Mouse (Mus musculus) adrenal gland, postnatal 10 days (tissue): ENCODE measurements around the gene Tfrc. TPM values are rescaled to one million over a fixed set of nuclear protein-coding genes. Genes with fewer than 3 reads are reported as not detected.

Source experiments
- DNase-seq: peaks from one replicate; pipeline ENCODE4 v3.0.0; 2021; ENCODE audit warnings: mixed read lengths
- total RNA-seq, 2 experiments: library from RNA; stranded (reverse); gene quantifications; 2 replicates each; pipeline ENCODE4 v1.2.3; 2021

Tfrc gene
- total RNA-seq, 2 experiments from 2014 or later: 138 to 212 TPM

- DNase-seq: no peak
Measured at GRCm38 (mm10) chr16:32650461-32650860, 41.7 kb downstream of the Tfrc start.

DNA sequence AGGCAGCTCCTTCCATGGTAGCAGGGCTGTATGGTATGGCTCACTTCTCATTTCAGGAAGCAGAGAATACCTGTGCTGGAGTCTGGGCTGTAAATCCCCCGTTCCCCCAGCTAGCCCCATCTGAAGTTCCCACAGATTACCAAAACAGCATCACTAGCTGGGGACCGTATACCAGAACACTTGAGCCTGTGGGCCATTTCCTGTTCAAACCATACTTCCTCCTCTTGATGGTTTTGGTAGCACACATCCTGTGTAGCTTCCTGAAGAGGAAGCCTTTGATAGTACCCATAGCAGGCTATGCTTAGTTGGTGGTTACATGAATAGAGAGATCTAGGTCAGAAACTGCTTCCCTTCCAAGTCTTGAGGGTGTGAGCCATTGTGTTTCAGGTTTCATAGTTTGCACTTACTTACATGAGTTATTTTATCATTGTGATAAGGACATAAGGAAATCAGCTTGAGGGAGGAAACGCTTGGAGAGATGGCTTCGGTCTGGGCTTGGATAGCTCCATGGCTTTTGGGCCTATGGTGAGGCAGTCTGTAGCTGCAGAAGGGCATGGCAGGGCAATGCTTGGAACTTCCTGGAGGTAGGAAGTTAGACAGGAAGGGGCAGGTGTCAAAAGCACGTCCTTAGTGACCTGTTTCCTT, 42.4 kb downstream of the Tfrc start:
- no peak for DNase-seq

DNA sequence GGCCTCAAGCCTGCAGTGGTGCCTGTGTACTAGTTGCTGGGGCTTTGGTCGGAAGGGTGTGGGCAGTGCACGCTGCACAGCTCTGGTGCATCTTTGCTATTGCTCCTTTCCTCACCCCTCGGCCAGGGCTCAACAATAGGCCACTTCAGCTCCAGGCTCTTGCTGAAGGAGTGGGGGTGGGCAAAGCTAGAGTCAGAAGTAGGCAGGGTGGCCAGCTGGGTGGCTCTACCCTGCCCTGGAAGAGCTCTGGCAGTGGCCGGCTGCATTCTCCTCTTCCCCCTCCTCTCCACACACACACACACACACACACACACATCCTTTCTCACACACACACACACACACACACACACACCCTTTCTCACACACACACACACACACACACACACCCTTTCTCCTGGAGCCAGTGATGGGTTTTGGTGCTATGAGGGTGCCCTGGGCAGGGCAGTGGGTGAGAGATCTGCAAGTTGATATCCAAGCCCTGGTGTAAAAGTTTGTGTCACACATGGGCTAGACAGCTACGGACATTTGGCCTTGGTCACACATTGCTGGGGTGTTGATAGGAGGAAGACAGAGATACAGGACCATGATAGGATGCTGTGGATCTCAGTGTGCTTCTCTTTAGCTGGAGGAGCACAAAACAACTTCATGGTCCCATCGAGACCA, 45.5 kb downstream of the Tfrc start:
- no peak for DNase-seq

DNA sequence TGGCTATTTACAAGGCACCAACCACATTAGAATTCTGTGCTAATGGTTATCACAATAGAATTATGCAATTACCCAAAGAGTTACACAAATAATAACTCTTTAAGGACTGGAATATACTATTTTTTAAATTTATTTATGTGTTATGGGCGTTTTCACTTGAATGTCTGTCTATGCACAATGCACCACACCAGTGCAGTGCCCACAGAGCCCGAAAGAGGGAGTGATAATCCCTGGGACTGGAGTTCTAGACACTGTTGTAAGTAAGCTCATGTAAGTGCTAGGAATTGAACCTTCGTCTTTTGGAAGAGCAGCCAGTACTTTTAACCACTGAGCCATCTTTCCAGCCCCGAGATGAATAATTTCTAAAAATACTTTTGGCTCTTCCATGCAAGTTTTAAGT, 46.8 kb downstream of the Tfrc start:
- DNase-seq: no peak

- DNase-seq: no peak
Measured at GRCm38 (mm10) chr16:32656321-32656720, 47.6 kb downstream of the Tfrc start.

DNA sequence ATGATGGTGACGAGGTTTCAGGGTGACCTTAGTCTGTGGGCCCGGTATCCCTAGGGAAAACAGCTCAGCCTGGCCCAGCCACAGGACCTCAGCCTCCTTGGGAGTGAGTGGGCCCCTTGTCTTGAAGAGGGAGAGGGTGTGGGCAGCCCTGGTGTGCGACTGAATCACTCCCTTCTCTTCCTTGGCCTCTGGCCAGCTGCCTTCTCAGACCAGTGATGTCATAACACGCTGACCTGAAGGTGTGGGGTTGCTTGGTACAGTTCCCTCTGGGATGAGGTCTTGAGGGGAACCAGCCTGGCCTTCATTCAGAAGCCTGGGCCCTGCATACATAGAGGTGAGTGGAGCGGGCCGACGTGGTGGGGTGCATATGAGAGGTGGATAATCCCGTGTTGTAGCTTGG, 48.1 kb downstream of the Tfrc start:
- DNase-seq: peak; percentile 71

GRCm38 (mm10) chr16:32657498-32658250, 49.0 kb downstream of the Tfrc start:
- peak; percentile 40 for DNase-seq

- DNase-seq: no peak
Measured at GRCm38 (mm10) chr16:32658743-32659171, 50.0 kb downstream of the Tfrc start.

- peak; percentile 86 for DNase-seq
Measured at GRCm38 (mm10) chr16:32659385-32659784, 50.7 kb downstream of the Tfrc start.

- DNase-seq: peak; percentile 26
Measured at GRCm38 (mm10) chr16:32660095-32660494, 51.4 kb downstream of the Tfrc start.

GRCm38 (mm10) chr16:32660557-32661321, 52.0 kb downstream of the Tfrc start:
- peak; percentile 88 for DNase-seq

- DNase-seq: peak; percentile 52
Measured at GRCm38 (mm10) chr16:32661493-32661921, 52.8 kb downstream of the Tfrc start.

GRCm38 (mm10) chr16:32662372-32662771, 53.7 kb downstream of the Tfrc start:
- DNase-seq: no peak

GRCm38 (mm10) chr16:32663231-32663858, 54.6 kb downstream of the Tfrc start:
- DNase-seq: peak; percentile 7

- no peak for DNase-seq
Measured at GRCm38 (mm10) chr16:32664211-32664610, 55.5 kb downstream of the Tfrc start.

DNA sequence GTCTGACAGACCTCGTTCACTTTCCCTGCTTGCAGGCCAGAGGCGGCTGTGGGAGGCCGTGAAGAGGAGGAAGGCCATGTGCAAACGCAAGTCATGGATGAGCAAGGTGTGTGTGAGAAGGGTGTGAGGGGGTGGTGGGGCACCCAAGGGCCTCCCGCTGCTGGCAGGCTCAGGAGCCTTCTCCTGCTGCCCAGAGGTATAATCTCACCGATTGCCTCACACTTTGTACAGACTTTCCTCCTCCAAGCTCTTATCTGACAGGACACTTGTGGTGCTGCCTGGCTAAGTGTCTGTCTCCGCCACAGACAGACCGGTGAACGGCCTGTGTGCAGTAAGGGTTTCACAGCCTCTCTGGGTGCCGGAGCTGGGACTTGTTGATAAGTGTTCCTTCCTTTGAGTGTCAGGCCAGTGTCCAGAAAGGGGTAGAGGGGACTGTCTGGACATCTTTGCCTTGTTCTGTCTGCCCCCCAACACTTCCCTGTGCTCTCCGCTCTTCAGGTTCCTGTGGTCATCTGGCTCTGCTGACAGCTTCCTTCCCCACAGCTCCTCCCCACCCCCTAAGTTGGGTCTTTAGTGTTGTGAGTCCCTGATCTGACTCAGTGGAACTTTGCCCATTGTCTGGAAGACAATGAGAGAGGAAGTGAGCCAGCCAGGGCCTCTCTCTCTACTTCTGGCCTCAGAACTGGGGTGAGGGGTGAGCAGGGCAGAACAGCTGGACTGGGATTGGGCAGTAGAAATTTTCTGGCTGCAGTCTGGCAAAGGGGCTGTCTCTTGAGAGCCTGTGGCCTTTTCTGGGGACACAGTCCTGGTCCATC, 57.3 kb downstream of the Tfrc start:
- DNase-seq: peak; percentile 71

DNA sequence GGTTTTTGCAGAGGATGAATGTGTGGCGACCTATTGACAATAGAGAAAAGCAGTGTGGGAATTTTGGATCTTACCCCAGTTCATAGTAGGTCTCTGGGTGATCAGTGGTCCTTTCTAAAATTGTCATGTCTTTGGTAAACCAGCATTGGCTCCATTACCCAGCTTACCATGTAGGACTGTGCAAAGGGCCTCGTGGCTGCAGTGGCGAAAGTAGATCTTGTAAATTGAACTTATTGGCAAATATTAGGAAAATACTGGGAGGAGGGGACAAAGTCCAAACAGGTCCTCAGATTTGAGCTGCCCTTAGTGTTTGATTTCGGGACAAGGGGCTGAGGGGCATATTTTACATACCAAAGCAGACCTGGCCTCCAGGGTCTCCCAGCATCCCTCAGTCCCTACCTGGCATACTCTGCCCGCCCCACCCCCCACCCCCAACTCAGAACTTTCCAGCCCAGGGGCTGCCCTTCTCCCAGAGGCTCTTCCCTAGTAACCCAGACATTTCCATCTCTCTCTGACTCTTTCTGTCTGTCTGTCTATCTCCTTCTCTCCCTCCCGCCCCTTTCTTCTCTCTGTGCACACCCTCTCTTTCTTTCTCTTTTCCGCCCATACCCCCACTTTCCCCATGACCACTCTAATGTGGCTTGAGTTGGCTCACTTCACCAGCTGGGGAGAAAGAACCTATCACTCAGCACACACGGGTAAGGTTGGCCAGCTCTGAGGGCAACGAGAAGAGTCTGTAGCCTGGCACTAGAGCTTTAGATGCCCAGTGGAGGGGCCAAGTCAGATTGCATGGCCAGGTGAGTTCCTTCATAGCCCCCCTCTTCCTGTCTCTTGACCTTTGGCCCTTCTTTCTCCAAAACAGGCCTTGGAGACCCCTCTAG, 58.2 kb downstream of the Tfrc start:
- DNase-seq: no peak

DNA sequence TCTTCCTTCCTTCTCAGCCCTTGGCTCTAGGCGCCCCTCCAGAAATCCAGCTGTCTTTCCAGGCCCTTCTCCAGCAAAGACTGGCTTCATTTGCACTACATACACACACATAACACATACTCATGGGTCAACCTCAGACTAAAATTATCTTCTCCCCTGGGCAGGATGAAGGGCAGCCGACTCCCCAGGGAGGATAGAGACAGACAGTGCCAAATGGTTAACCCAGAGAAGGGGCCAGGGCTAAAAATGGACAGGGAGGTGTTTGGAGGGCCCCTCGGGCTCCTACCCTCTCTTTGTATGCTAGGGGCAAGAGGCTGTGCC, 58.8 kb downstream of the Tfrc start:
- no peak for DNase-seq

DNA sequence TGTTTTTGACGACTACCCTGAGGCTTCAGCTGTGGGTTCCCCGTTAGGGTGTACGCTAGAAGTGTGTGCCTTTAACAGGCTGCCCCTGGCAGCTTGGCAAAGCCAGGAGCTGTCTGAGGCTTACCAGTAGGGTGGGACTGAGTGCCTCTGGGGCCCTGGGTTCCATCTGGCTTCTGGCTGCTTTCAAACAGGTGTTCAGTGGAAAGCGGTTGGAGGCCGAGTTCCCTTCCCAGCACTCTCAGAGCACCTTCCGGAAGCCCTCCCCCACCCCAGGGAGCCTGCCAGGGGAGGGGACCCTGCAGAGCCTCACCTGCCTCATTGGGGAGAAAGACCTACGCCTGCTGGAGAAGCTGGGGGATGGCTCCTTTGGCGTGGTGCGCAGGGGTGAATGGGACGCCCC, 59.3 kb downstream of the Tfrc start:
- no peak for DNase-seq

DNA sequence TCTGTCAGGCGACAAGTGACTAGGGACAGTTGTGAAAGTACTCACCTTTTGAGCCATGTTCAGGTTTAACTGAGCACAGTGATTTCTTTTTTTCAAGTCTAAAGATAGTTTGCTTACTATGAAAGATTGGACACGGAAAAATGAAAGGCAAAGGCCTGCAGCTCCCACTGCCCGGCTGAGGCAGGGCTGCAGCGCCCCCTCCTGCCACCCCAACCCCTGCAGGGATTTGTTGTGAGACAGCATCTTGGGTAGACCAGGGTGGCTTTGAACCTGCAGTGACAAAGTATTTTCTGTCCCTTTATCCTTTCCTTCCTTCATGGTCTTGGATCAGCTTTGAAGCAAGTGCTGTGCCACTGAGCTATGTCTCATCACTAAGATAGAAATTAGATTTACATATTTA, 59.8 kb downstream of the Tfrc start:
- no peak for DNase-seq
